ENCODE assay signal across 20 mouse cellular contexts in genomic region chr1:86542584-86542983, GRCm38 (mm10).
"Had no signal": no experiment of that assay in that cellular context is flagged by ENCODE, and none has a peak within 500 bp of the region (broad histone marks: within the 10 kb centered on the region; RNA-seq: fewer than 3 reads in every experiment).

No protein-coding gene starts in this region.

- ATAC-seq: midbrain, embryonic 15.5 days had no signal

- H3K9ac ChIP-seq: kidney, embryonic 15.5 days; limb, embryonic 12.5 days; limb, embryonic 15.5 days; lung, embryonic 15.5 days; midbrain, embryonic 12.5 days; midbrain, embryonic 15.5 days; neural tube, embryonic 13.5 days had no signal

- H3K27ac ChIP-seq: kidney, embryonic 15.5 days; limb, embryonic 12.5 days; limb, embryonic 15.5 days; lung, embryonic 15.5 days; midbrain, embryonic 12.5 days; midbrain, embryonic 15.5 days; neural tube, embryonic 13.5 days had no signal

- H3K27me3 ChIP-seq: kidney, embryonic 15.5 days; limb, embryonic 12.5 days; limb, embryonic 15.5 days; lung, embryonic 15.5 days; midbrain, embryonic 12.5 days; midbrain, embryonic 15.5 days; neural tube, embryonic 13.5 days had no signal

- H3K9me3 ChIP-seq: kidney, embryonic 15.5 days; limb, embryonic 12.5 days; limb, embryonic 15.5 days; lung, embryonic 15.5 days; midbrain, embryonic 12.5 days; midbrain, embryonic 15.5 days; neural tube, embryonic 13.5 days had no signal

- H3K4me2 ChIP-seq: kidney, embryonic 15.5 days; limb, embryonic 12.5 days; limb, embryonic 15.5 days; lung, embryonic 15.5 days; midbrain, embryonic 12.5 days; midbrain, embryonic 15.5 days; neural tube, embryonic 13.5 days had no signal

- H3K4me1 ChIP-seq: kidney, embryonic 15.5 days; limb, embryonic 12.5 days; limb, embryonic 15.5 days; lung, embryonic 15.5 days; midbrain, embryonic 12.5 days; midbrain, embryonic 15.5 days; neural tube, embryonic 13.5 days had no signal

- DNase-seq: kidney, adult 11 months; kidney, adult 8-10 months; kidney, postnatal 10 days; kidney, postnatal 36 days; left cerebral cortex, postnatal 4 days; lung, adult 18-20 months; lung, postnatal 10 days; lung, postnatal 36 days; retina, postnatal 1 day; right cerebral cortex, postnatal 25 days; spleen, adult 18-20 months; thymus, adult 18-20 months; thymus, postnatal 36 days had no signal

- H3K4me3 ChIP-seq: kidney, embryonic 15.5 days; limb, embryonic 12.5 days; limb, embryonic 15.5 days; lung, embryonic 15.5 days; midbrain, embryonic 12.5 days; midbrain, embryonic 15.5 days; neural tube, embryonic 13.5 days had no signal
